Mouse (Mus musculus) lung, postnatal 0 days (tissue): ENCODE measurements around the gene Gins3.

Source experiments
- CTCF ChIP-seq: IDR thresholded peaks from 2 replicates; pipeline ENCODE4 v1.5.1; 2016; ENCODE audit warnings: antibody characterized with exemption, mild to moderate bottlenecking
- EP300 ChIP-seq: IDR thresholded peaks from 2 replicates; pipeline ENCODE4 v1.6.1; 2016; ENCODE audit warnings: antibody characterized with exemption, mild to moderate bottlenecking, control low read depth

GRCm38 (mm10) chr8:95609406-95609805 lies 23.8 kb upstream of the Gins3 start:
- TF ChIP-seq CTCF: no peak
- no peak for TF ChIP-seq EP300
